Mouse (Mus musculus): ENCODE results near the gene Tyk2. TPM values are rescaled to one million over a fixed set of nuclear protein-coding genes. Genes with fewer than 3 reads are reported as not detected.

Tyk2 gene
- polyA plus RNA-seq, 1 experiment from 2014 or later = 10.8 TPM

- Histone ChIP-seq H3K4me3 (ENCODE audit: low read depth, low read length) (no peak overlapping the region), H3K9ac (ENCODE audit: low read length) (no peak overlapping the region), H3K4me2 (ENCODE audit: low read depth, low read length, severe bottlenecking) (no peak overlapping the region), H3K27ac (ENCODE audit: low read depth, low read length) (no peak overlapping the region), H3K27me3 (ENCODE audit: control insufficient read depth, insufficient read depth, low read length) (no peaks in the 10 kb centered on the region), H3K36me3 (ENCODE audit: control insufficient read depth, insufficient read depth, low read length) (peaks cover 16% of the 10 kb centered on the region), H3K4me1 (replicated peaks; ENCODE audit: control insufficient read depth, insufficient read depth, low read length) (peaks cover 17% of the 10 kb centered on the region; the same call in 1 of the 2 replicates), H3K9me3 (ENCODE audit: control insufficient read depth, low read length) (no peaks in the 10 kb centered on the region)
- DNase-seq (ENCODE audit: low spot score) = no peak
- no peak for ATAC-seq (replicated peaks; ENCODE audit: low FRiP score)
- WGBS = 98% methylated on average over 3 of the region's 3 CpGs
These were observed 13.3 kb upstream of the Tyk2 start for GRCm38 (mm10) chr9:21144361-21144760.

DNA sequence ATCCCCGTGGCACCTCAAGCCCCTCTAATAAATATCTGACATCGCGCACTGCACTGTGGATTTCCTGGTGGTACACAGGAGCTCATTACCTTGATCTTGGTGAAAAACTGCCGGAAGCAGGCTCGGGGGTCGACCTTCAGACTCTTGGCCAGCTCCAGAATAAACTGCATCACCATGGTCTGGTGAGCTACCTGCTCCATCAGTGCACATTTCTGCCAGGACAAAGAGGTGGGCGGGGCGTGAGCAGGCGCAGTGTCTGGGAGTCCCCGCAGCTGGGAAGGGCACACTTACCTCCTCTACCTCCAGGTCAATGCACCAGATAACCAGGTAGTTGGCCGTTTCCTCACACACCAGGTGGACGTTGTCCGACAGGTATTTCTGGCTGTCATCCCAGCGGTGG lies 10.9 kb upstream of the Tyk2 start:
- H3K4me2 ChIP-seq (ENCODE audit: low read depth, low read length, severe bottlenecking) = no peak overlapping the region
- DNase-seq (ENCODE audit: low spot score) = no peak
- WGBS = 94% methylated on average over 14 of the region's 14 CpGs
- no peak overlapping the region for H3K27ac ChIP-seq (ENCODE audit: low read depth, low read length)
- H3K9me3 ChIP-seq (ENCODE audit: control insufficient read depth, low read length) = no peaks in the 10 kb centered on the region
- H3K27me3 ChIP-seq (ENCODE audit: control insufficient read depth, insufficient read depth, low read length) = no peaks in the 10 kb centered on the region
- H3K4me1 ChIP-seq (replicated peaks; ENCODE audit: control insufficient read depth, insufficient read depth, low read length) = peaks cover under 1% of the 10 kb centered on the region; the same call in 1 of the 2 replicates
- H3K4me3 ChIP-seq (ENCODE audit: low read depth, low read length) = no peak overlapping the region
- H3K9ac ChIP-seq (ENCODE audit: low read length) = no peak overlapping the region
- no peak for ATAC-seq (replicated peaks; ENCODE audit: low FRiP score)
- H3K36me3 ChIP-seq (ENCODE audit: control insufficient read depth, insufficient read depth, low read length) = peaks cover 19% of the 10 kb centered on the region

- Histone ChIP-seq H3K36me3 (ENCODE audit: control insufficient read depth, insufficient read depth, low read length) (peaks cover 19% of the 10 kb centered on the region), H3K27ac (ENCODE audit: low read depth, low read length) (no peak overlapping the region), H3K27me3 (ENCODE audit: control insufficient read depth, insufficient read depth, low read length) (no peaks in the 10 kb centered on the region), H3K9me3 (ENCODE audit: control insufficient read depth, low read length) (no peaks in the 10 kb centered on the region), H3K4me2 (ENCODE audit: low read depth, low read length, severe bottlenecking) (no peak overlapping the region), H3K4me1 (replicated peaks; ENCODE audit: control insufficient read depth, insufficient read depth, low read length) (no peaks in the 10 kb centered on the region), H3K9ac (ENCODE audit: low read length) (no peak overlapping the region), H3K4me3 (ENCODE audit: low read depth, low read length) (no peak overlapping the region)
- no peak for ATAC-seq (replicated peaks; ENCODE audit: low FRiP score)
- WGBS = 87% methylated on average over 4 of the region's 4 CpGs
- no peak for DNase-seq (ENCODE audit: low spot score)
These were observed 7.3 kb upstream of the Tyk2 start for GRCm38 (mm10) chr9:21138386-21138785.

DNA sequence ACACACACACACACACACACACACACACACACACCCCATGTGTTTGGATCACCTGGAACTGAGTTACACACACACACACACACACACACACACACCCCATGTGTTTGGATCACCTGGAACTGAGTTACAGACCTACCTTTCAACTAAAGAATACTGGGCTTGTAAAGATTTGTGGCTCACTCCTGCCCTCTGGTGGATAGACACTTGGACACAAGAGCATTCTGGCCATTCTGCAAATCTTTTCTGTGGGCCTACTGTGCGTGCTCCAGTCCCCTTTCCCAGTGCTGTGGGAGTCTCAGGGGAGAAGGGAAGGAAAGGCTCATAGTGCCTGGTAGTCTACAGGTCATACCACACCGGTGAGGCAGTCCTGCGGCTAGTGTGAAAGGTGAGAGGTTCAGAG lies 6.2 kb upstream of the Tyk2 start:
- H3K9me3 ChIP-seq (ENCODE audit: control insufficient read depth, low read length) = no peaks in the 10 kb centered on the region
- H3K27ac ChIP-seq (ENCODE audit: low read depth, low read length) = no peak overlapping the region
- WGBS = 44% methylated on average over 3 of the region's 3 CpGs
- ATAC-seq (replicated peaks; ENCODE audit: low FRiP score) = no peak
- H3K27me3 ChIP-seq (ENCODE audit: control insufficient read depth, insufficient read depth, low read length) = no peaks in the 10 kb centered on the region
- peak; percentile 67 for DNase-seq (ENCODE audit: low spot score)
- no peaks in the 10 kb centered on the region for H3K4me1 ChIP-seq (replicated peaks; ENCODE audit: control insufficient read depth, insufficient read depth, low read length)
- no peak overlapping the region for H3K4me2 ChIP-seq (ENCODE audit: low read depth, low read length, severe bottlenecking)
- H3K4me3 ChIP-seq (ENCODE audit: low read depth, low read length) = no peak overlapping the region
- H3K9ac ChIP-seq (ENCODE audit: low read length) = no peak overlapping the region
- peaks cover 16% of the 10 kb centered on the region for H3K36me3 ChIP-seq (ENCODE audit: control insufficient read depth, insufficient read depth, low read length)

DNA sequence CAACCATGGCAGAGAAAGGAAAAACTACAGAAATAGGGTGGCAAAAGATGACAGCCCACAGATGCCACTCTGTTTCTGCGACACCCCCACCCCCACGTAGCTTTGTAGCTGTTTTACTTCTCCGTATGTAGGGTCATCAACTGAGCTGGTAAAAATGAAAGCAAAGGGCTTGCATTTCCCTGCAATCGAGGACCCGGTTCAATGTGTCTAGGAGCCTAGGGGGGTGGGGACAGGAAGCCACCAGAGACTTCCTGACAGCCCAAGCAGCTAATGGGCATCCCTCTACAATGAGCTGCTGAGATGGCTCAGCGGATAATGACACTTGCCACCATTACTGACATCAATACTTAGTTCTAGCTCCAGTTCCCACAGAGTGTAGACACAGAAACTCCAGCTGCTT lies 5.4 kb upstream of the Tyk2 start:
- Histone ChIP-seq H3K4me3 (ENCODE audit: low read depth, low read length) (no peak overlapping the region), H3K9me3 (ENCODE audit: control insufficient read depth, low read length) (no peaks in the 10 kb centered on the region), H3K9ac (ENCODE audit: low read length) (no peak overlapping the region), H3K4me2 (ENCODE audit: low read depth, low read length, severe bottlenecking) (no peak overlapping the region), H3K36me3 (ENCODE audit: control insufficient read depth, insufficient read depth, low read length) (peaks cover 16% of the 10 kb centered on the region), H3K27me3 (ENCODE audit: control insufficient read depth, insufficient read depth, low read length) (no peaks in the 10 kb centered on the region), H3K27ac (ENCODE audit: low read depth, low read length) (no peak overlapping the region), H3K4me1 (replicated peaks; ENCODE audit: control insufficient read depth, insufficient read depth, low read length) (no peaks in the 10 kb centered on the region)
- WGBS = 85% methylated on average over 6 of the region's 6 CpGs
- DNase-seq (ENCODE audit: low spot score) (no peak), ATAC-seq (replicated peaks; ENCODE audit: low FRiP score) (no peak)

DNA sequence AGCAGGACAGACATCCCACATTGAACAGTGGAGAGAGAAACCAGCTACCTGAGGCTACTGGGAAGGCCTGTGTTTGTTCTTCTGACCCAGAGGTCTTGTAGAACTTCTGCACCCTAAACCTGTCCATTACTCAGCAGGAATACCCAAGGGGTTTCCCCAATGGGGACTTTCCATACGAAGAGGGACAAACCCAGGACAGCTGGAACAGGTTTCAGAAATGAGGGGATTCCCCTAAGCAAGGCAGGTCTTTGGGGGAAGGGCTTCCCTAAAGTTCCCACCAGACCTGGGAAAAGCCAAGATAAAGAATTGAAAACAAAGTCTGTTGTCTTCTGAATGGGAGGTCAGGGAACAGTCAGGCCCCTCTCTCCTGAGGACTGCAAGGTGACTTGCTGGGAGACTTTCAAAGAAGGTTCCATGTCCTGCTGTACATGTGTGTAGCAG lies 4.9 kb upstream of the Tyk2 start:
- Histone ChIP-seq H3K9me3 (ENCODE audit: control insufficient read depth, low read length) (no peaks in the 10 kb centered on the region), H3K4me1 (replicated peaks; ENCODE audit: control insufficient read depth, insufficient read depth, low read length) (no peaks in the 10 kb centered on the region), H3K27ac (ENCODE audit: low read depth, low read length) (no peak overlapping the region), H3K27me3 (ENCODE audit: control insufficient read depth, insufficient read depth, low read length) (no peaks in the 10 kb centered on the region), H3K9ac (ENCODE audit: low read length) (no peak overlapping the region), H3K36me3 (ENCODE audit: control insufficient read depth, insufficient read depth, low read length) (peaks cover 15% of the 10 kb centered on the region), H3K4me3 (ENCODE audit: low read depth, low read length) (no peak overlapping the region), H3K4me2 (ENCODE audit: low read depth, low read length, severe bottlenecking) (no peak overlapping the region)
- WGBS = 79% methylated on average over 1 of the region's 1 CpGs
- DNase-seq (ENCODE audit: low spot score) = no peak
- ATAC-seq (replicated peaks; ENCODE audit: low FRiP score) = no peak

DNA sequence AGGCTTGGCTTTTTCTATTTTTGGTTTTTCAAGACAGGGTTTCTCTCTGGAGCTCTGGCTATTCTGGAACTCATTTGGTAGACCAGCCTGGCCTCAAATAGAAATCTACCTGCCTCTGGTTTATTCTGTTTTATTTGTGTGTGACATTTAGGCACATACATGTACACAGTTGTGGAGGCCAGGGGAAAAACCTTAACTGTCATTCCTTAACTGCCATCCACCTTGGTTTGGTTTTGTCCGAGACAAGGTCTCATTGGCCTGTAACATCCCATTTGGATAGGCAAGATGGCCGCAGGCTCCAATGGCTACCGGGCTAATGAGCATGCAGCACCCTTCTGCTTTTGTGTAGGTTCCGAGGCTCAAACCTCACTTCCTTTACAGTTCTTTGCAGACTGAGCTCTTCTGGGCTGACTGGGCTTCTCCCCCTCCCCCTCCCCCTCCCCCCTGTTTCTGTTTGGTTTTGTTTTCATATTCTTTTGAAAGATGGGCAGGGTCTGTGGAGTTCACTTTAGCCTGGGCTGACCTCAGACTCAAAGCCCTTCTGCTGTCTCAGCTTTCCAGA lies 4.4 kb upstream of the Tyk2 start:
- no peak overlapping the region for H3K27ac ChIP-seq (ENCODE audit: low read depth, low read length)
- H3K4me2 ChIP-seq (ENCODE audit: low read depth, low read length, severe bottlenecking) = no peak overlapping the region
- no peak overlapping the region for H3K9ac ChIP-seq (ENCODE audit: low read length)
- WGBS = 73% methylated on average over 4 of the region's 4 CpGs
- no peak for ATAC-seq (replicated peaks; ENCODE audit: low FRiP score)
- H3K9me3 ChIP-seq (ENCODE audit: control insufficient read depth, low read length) = no peaks in the 10 kb centered on the region
- H3K27me3 ChIP-seq (ENCODE audit: control insufficient read depth, insufficient read depth, low read length) = no peaks in the 10 kb centered on the region
- peaks cover 12% of the 10 kb centered on the region for H3K36me3 ChIP-seq (ENCODE audit: control insufficient read depth, insufficient read depth, low read length)
- H3K4me3 ChIP-seq (ENCODE audit: low read depth, low read length) = no peak overlapping the region
- no peak for DNase-seq (ENCODE audit: low spot score)
- peaks cover 3% of the 10 kb centered on the region; the same call in 1 of the 2 replicates for H3K4me1 ChIP-seq (replicated peaks; ENCODE audit: control insufficient read depth, insufficient read depth, low read length)

DNA sequence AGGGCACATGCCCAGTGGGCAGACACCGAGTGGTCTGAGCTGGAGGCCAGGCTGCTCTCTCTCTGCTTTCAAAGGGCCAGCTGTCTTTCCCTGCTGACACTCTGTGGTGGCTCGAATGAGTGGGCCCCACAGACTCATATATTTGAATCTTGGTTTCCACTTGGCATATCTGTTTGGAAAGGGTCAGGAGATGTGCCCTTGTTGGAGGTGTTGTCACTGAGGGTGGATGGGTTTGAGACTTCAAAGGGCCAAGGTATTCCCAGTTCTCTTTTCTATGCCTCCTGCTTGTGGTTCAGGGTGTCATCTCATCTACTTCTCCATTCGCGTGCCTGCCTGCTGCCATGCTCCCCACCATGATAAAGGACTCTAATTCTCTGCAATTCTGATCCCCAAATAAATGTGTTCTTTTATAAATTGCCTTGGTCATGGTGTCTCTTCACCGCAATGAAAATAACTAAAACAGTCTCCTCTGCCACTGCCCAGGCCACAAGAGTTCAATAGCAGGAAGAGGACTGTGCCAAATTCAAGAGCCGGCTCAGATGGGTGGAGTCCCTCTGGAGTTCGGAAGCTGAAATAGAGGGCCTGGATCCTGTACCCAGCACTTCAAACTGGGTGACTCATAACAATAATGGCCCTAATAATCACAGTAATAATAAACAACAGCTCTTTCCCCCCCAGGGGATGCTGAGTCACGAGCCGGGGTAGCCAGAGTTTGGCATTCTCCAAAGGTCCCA lies 3.7 kb upstream of the Tyk2 start:
- H3K9ac ChIP-seq (ENCODE audit: low read length) = no peak overlapping the region
- H3K4me2 ChIP-seq (ENCODE audit: low read depth, low read length, severe bottlenecking) = no peak overlapping the region
- H3K9me3 ChIP-seq (ENCODE audit: control insufficient read depth, low read length) = no peaks in the 10 kb centered on the region
- H3K27ac ChIP-seq (ENCODE audit: low read depth, low read length) = no peak overlapping the region
- no peak for DNase-seq (ENCODE audit: low spot score)
- 83% methylated on average over 9 of the region's 9 CpGs for WGBS
- no peak for ATAC-seq (replicated peaks; ENCODE audit: low FRiP score)
- peaks cover 3% of the 10 kb centered on the region; the same call in 1 of the 2 replicates for H3K4me1 ChIP-seq (replicated peaks; ENCODE audit: control insufficient read depth, insufficient read depth, low read length)
- peaks cover 8% of the 10 kb centered on the region for H3K36me3 ChIP-seq (ENCODE audit: control insufficient read depth, insufficient read depth, low read length)
- H3K27me3 ChIP-seq (ENCODE audit: control insufficient read depth, insufficient read depth, low read length) = no peaks in the 10 kb centered on the region
- H3K4me3 ChIP-seq (ENCODE audit: low read depth, low read length) = no peak overlapping the region

All from forebrain, embryonic 11.5 days (tissue).